28 mouse cellular contexts compared by ENCODE assay signal in the genomic region with DNA sequence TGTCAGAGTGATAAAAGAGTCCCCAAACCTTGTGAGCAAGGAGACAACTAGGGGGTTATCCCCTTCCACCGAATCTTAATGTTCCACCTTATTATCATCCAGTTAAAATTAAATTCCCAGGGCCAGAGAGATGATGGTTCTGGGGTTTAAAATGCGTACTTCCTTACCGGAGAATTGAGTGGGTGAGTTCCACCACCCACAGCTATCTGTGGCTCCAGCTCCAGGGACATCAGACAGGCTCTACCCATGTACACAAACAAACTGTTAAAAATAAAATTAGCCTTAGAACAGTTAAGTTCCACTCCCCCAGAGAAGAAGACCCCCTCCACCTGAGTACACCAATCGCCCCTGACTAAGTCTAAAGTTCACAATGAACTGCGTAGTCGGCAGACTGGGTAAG.
"Had no signal": no experiment of that assay in that cellular context is flagged by ENCODE, and none has a peak within 500 bp of the region (broad histone marks: within the 10 kb centered on the region; RNA-seq: fewer than 3 reads in every experiment).

No protein-coding gene starts in this region.

- H3K4me1 ChIP-seq: heart, embryonic 13.5 days; heart, embryonic 15.5 days; kidney, embryonic 15.5 days; limb, embryonic 13.5 days; limb, embryonic 15.5 days; liver, embryonic 13.5 days; liver, embryonic 15.5 days had no signal

- H3K4me2 ChIP-seq: heart, embryonic 11.5 days; heart, embryonic 13.5 days; heart, embryonic 15.5 days; hindbrain, embryonic 13.5 days; hindbrain, embryonic 15.5 days; kidney, embryonic 15.5 days; limb, embryonic 13.5 days; limb, embryonic 15.5 days; liver, embryonic 13.5 days; liver, embryonic 15.5 days had no signal

- H3K9ac ChIP-seq: heart, embryonic 13.5 days; heart, embryonic 15.5 days; hindbrain, embryonic 13.5 days; hindbrain, embryonic 15.5 days; kidney, embryonic 15.5 days; limb, embryonic 13.5 days; limb, embryonic 15.5 days; liver, embryonic 13.5 days; liver, embryonic 15.5 days had no signal

- H3K4me3 ChIP-seq: gastrocnemius, adult 2 months; heart, adult 2 months; heart, embryonic 13.5 days; heart, embryonic 15.5 days; hindbrain, embryonic 13.5 days; hindbrain, embryonic 15.5 days; kidney, embryonic 15.5 days; limb, embryonic 13.5 days; limb, embryonic 15.5 days; liver, embryonic 13.5 days; liver, embryonic 15.5 days had no signal

- H3K27ac ChIP-seq: gastrocnemius, adult 2 months; heart, adult 2 months; heart, embryonic 13.5 days; heart, embryonic 15.5 days; hindbrain, embryonic 13.5 days; hindbrain, embryonic 15.5 days; hindbrain, postnatal 0 days; kidney, embryonic 15.5 days; kidney, postnatal 0 days; limb, embryonic 13.5 days; limb, embryonic 15.5 days; liver, embryonic 13.5 days; liver, embryonic 15.5 days had no signal

- H3K36me3 ChIP-seq: heart, embryonic 13.5 days; heart, embryonic 15.5 days; hindbrain, embryonic 13.5 days; hindbrain, embryonic 15.5 days; kidney, embryonic 15.5 days; limb, embryonic 13.5 days; limb, embryonic 15.5 days; liver, embryonic 13.5 days; liver, embryonic 15.5 days had no signal

- H3K27me3 ChIP-seq: heart, embryonic 13.5 days; heart, embryonic 15.5 days; hindbrain, embryonic 13.5 days; hindbrain, embryonic 15.5 days; kidney, embryonic 15.5 days; limb, embryonic 13.5 days; limb, embryonic 15.5 days; liver, embryonic 13.5 days; liver, embryonic 15.5 days had no signal

- ATAC-seq: hindbrain, postnatal 0 days; intestine, embryonic 16.5 days had no signal

- H3K9me3 ChIP-seq: heart, embryonic 13.5 days; heart, embryonic 15.5 days; hindbrain, embryonic 13.5 days; hindbrain, embryonic 15.5 days; kidney, embryonic 15.5 days; limb, embryonic 13.5 days; limb, embryonic 15.5 days; liver, embryonic 13.5 days; liver, embryonic 15.5 days had no signal

- DNase-seq: gastrocnemius, adult 2 months; gastrocnemius, postnatal 14 days; gastrocnemius, postnatal 36 days; heart, adult 11 months; heart, adult 2 months; heart, postnatal 14 days; heart, postnatal 36 days; kidney, adult 11 months; kidney, adult 2 months; kidney, adult 9 months; kidney, postnatal 14 days; kidney, postnatal 36 days; layer of hippocampus, adult 9-11 months; layer of hippocampus, postnatal 36 days; left cerebral cortex, postnatal 4 days; liver, embryonic 13.5 days had no signal
